Mouse (Mus musculus): ENCODE measurements around the gene 4921524J17Rik.

4921524J17Rik gene

GRCm38 (mm10) chr8:85441564-85441963 is 8.9 kb upstream of the 4921524J17Rik start:
- no peak for DNase-seq (ENCODE audit: low spot score)

DNA sequence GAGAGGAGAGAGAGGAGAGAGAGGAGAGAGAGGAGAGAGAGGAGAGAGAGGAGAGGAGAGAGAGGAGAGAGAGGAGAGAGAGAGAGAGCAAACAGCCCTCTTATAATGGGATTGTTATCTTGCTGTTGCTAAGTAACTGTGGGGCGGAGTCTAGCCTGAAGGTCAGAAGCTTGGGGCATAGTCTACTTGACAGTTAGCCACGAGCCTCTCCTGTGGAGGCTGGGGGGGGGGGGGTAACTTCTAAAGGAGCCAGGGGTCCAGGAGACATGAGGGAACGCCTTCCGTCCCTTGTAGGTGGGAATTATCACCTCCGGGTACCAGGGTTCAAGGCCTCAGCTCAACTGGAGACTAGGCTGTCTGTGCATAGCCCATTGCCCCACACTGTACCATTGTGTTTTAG is 3.1 kb upstream of the 4921524J17Rik start:
- peak; percentile 80 for DNase-seq (ENCODE audit: low spot score)

GRCm38 (mm10) chr8:85434817-85435216 is 2.2 kb upstream of the 4921524J17Rik start:
- no peak for DNase-seq (ENCODE audit: low spot score)

DNA sequence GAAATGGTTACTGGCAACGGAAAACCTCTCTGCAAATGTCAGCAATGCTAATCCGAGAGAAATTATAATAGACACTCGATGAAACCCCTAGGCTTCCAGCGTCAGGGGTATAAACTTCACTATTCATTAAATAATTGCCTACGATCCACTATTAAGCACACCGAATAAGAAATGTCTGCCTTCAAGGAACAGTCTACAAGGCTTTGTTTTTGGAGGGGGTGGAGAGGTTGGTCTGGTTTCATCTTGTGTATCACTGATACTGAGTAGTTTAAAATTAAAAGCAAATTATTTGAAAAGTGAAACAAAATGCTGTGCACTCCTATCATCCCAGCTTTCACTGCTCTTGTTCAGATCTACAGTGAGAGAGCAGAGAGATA is 372 bp upstream of the 4921524J17Rik start:
- no peak for DNase-seq (ENCODE audit: low spot score)

DNA sequence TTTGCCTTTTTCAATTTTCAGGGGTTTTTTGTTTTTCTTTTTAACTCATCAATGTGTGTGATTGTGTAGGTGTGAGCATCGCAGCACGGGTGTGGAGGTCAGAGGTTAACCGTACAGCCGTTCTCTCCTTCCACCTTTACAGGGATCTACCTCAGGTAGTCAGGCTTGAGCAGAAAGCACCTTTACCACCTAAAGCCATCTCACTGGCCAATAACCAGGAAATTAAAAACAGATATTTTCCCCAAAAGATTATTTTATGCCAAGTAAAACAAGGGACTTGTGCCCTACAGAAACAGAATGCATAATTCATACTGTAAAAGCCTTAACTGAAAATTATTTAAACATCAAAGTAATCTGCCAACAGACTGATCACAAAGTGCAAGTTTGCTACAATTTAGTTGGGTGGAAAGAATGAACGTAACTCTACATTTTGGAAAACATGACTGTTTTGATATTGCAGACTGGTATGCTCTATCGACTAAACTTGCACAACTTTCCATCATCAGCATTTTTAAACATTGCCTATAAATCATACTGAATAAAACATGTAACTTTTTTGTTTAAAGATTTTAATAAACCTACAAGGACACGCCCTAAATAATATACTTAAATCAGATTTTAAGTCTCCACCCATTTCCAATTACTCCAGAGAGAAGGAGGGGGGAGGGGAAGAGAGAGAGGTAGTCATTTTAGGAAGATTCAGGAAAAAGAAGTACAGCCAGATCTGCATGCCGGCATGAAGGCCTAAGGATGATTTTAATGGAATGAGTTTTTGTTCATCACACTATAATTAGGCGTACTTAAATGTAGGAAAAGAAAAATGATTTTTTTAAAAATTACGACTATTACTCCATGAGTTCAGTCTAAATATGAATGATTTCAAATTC is 1.1 kb downstream of the 4921524J17Rik start:
- DNase-seq (ENCODE audit: low spot score): no peak

GRCm38 (mm10) chr8:85430801-85431200 is 1.8 kb downstream of the 4921524J17Rik start:
- no peak for DNase-seq (ENCODE audit: low spot score)

DNA sequence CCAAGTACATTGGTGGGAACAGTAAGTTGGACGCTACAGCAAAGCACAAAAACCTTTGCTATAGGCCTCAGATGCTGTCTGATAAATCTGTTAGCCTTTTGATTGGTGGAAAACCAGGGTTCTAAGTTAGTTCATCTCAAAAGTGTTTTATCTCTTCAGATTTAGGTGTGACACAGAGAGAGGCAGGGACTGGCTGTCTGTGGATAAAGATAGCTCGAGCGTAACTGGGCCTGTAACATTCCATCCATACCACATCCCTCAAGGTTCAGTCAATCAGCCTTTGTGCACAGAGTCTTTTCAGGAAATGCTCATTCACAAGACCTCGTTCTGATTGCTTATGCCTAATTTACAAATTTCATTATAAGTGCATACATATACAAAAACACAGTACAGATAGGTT is 3.4 kb downstream of the 4921524J17Rik start:
- peak; percentile 58 for DNase-seq (ENCODE audit: low spot score)

GRCm38 (mm10) chr8:85427026-85427425 is 5.6 kb downstream of the 4921524J17Rik start:
- DNase-seq (ENCODE audit: low spot score): no peak

- no peak for DNase-seq (ENCODE audit: low spot score)
These were observed 11.3 kb downstream of the 4921524J17Rik start for GRCm38 (mm10) chr8:85421329-85421728.

DNA sequence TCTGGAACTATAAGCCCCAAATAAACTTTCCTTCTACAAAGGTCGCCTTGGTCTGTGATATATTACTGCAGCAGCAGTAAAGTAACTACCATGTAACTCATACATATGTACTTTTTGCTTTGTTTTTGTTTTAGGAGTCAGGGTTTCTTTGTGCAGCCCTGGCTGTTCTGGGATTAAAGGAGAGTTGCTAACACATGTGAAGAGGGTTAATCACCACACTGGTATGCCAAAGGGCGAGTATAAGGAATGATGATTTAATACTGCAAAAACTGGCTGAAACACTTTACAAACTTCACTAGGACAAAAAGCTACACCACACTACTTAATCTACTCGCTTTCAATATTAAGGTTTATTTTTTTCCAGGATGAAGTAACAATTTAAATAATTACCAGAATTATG is 24.1 kb downstream of the 4921524J17Rik start:
- no peak for DNase-seq (ENCODE audit: low spot score)

DNA sequence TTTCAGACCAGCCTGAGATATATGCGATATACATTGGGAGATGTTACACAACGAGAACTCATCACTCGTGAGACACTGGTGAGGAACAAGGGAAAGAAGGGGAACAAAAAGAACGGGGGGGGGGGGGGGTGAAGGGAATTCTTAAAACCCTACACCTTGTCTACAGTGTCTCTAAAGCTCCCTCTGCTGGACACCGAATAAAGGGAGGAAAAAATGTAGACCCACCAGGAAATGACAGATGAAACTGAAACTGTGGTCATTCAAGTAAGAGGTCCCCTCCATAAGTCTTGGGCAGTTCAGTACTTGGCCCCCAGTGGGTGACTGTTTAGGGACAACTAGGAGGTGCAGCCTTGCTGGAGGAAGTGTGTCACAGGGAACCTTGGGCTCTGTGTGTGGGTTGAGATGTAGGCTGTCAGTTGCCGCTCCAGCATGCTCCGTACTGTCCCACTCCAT is 24.6 kb downstream of the 4921524J17Rik start:
- no peak for DNase-seq (ENCODE audit: low spot score)

- no peak for DNase-seq (ENCODE audit: low spot score)
These were observed 26.7 kb downstream of the 4921524J17Rik start for GRCm38 (mm10) chr8:85405961-85406360.

GRCm38 (mm10) chr8:85405418-85405817 is 27.2 kb downstream of the 4921524J17Rik start:
- DNase-seq (ENCODE audit: low spot score): no peak

DNA sequence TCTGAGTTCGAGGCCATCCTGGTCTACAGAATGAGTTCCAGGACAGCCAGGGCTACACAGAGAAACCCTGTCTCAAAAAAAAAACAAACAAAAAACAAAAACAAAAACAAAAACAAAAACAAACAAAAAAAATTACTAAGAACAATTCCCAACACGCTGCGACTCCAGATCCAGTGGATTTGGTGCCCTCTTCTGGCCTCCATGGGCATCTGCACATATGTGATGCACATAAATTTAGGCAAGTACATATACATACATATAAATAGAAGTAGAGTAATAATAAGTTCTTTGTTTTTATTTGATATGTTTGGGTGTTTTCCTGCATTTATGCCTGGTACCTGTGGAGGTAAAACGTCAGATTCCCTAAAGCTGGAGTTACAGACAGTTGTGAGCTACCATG is 34.1 kb downstream of the 4921524J17Rik start:
- DNase-seq (ENCODE audit: low spot score): no peak

GRCm38 (mm10) chr8:85397508-85397907 is 35.1 kb downstream of the 4921524J17Rik start:
- DNase-seq (ENCODE audit: low spot score): peak; percentile 42

GRCm38 (mm10) chr8:85396432-85397079 is 36.1 kb downstream of the 4921524J17Rik start:
- DNase-seq (ENCODE audit: low spot score): no peak

- no peak for DNase-seq (ENCODE audit: low spot score)
These were observed 36.8 kb downstream of the 4921524J17Rik start for GRCm38 (mm10) chr8:85395681-85396431.

DNA sequence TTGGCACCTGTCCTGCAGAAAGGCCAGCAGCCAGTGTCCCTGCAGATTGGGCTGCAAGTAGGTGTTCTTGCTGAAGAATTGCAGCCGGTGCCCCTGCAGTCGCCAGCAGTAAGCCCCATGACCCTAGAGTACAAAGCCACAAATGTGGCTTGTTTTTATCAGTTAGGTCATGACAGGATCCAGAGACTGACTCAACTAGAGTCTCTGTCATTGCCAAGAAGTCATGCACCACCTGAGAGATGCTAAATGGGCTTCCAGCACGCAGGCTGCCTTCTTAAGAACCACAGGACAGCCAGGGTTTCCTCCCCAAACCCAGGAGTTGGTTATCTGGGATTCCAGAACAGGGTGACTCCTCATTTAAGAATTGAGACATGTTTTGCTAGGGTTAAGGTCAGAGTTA is 37.6 kb downstream of the 4921524J17Rik start:
- DNase-seq (ENCODE audit: low spot score): no peak

DNA sequence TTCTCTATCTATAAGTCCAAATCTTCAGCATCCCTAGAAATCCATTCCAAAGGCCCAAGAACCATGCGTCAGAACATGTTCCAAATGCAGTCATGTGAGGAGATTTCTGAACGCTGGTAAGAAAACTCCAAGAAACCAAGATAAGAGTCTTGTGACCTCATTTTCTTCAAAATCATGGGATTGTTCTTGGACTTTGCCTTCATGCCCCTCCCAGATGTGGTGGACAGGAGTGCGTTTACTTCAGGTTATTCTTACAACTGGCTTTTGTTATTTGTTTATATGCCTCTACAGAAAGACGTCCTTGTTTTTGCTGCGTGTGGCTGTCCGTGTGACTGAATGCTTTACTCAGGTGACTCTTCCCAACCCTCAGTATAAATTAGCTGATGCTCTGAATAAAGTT is 39.4 kb downstream of the 4921524J17Rik start:
- peak; percentile 46 for DNase-seq (ENCODE audit: low spot score)

DNA sequence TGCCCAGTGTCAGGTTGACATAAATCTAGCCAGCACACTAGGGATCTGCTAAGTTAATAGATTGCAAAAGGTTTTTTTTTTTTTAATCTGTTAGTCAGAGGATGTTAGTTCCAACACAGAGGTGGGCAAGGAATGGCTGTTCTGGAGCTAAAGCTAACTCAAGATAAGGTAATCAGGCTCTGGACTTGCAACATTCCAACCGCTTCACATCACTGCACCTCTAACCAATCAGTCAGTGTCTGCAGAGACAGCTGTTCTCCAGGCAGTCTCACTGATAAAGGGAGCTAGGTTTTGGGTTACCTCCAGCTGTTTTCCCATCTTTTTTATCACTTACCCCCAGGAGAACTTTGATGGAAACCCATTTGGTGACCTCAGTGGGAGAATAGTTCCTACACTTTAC is 41.2 kb downstream of the 4921524J17Rik start:
- DNase-seq (ENCODE audit: low spot score): no peak

GRCm38 (mm10) chr8:85386205-85386604 is 46.4 kb downstream of the 4921524J17Rik start, which contains the start of gene Mylk3:
Gene Mylk3, minus strand, starts transcription at chr8:85386345.
- no peak for DNase-seq (ENCODE audit: low spot score)

DNA sequence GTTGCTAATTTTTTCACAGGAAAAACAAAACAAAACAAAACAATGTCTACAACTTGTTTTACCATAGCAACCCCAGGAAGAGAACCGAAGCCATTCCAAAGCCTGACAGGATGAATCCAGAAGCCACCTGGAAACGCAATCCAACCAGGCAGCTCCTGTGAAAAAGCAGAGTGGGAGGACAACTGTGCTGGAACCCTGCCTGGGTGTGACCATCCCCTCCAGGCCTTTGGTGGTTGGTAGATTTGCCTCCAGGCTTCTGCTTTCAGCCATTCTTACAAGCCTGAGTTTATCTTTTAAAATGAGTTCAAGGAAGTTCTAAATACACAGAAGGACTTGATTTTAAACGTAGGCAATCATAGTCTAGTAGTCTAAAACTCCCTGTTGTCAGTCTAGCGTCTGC is 50.7 kb downstream of the 4921524J17Rik start:
- no peak for DNase-seq (ENCODE audit: low spot score)

DNA sequence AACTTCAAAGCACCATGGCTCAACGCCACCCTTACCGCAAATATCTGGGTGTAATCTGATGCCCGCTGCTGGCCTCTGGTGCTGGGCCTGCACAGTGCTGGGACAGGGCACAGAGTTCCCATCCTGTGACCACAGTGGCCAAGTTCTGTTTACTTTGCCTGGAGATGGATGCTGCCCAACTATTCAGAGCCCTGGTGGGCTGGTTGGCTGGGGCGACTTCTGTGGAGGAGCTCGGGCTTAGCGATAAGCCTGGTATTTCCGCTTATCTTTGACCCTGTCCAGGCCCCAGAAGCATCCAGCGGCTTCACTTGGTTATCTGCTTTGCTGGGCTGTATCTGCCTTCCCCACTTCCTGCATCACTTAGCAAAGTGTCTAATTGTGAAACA is 51.8 kb downstream of the 4921524J17Rik start:
- DNase-seq (ENCODE audit: low spot score): peak; percentile 87
